Mouse (Mus musculus): Measurements from ENCODE around the gene Tank.

DNA sequence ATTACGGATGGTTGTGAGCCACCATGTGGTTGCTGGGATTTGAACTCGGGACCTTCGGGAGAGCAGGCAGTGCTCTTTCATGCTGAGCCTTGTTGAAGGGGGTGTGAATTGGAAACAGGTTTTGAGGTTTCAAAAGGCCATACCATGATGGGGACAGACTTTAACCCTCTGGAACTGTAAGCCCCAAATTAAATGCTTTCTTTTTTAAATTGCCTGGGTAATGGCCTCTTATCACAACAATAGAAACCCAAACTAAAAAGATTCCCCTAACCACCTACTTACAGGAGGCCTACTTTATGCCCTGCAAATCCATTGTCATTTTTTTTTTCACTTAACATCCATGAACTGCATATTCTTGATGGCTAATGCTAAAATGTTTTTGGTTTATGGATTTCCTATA is 96.2 kb downstream of the Tank start:
- no peak for TF ChIP-seq MYOG (IDR thresholded peaks at IDR 0.05; ENCODE audit: control insufficient read depth, extremely low read depth, insufficient read length)
- no peak for TF ChIP-seq CTCF (IDR thresholded peaks at IDR 0.05; ENCODE audit: control insufficient read depth, insufficient read depth, insufficient read length)
